Mouse (Mus musculus) cerebellum, adult 9-11 months (tissue): ENCODE measurements around the gene Spi1.

Source experiments
- DNase-seq: peaks from one replicate; pipeline ENCODE4 v3.0.0; 2022

Gene Spi1

GRCm38 (mm10) chr2:91130126-91130525 lies 47.9 kb downstream of the Spi1 start:
- no peak for DNase-seq

GRCm38 (mm10) chr2:91131251-91131650 lies 49.1 kb downstream of the Spi1 start:
- no peak for DNase-seq

GRCm38 (mm10) chr2:91132035-91132434 lies 49.8 kb downstream of the Spi1 start:
- DNase-seq = no peak

GRCm38 (mm10) chr2:91136513-91137412 lies 54.6 kb downstream of the Spi1 start:
- DNase-seq = peak; percentile 72

GRCm38 (mm10) chr2:91137481-91137880 lies 55.3 kb downstream of the Spi1 start:
- DNase-seq = peak; percentile 50

GRCm38 (mm10) chr2:91139311-91139710 lies 57.1 kb downstream of the Spi1 start:
- DNase-seq = no peak

GRCm38 (mm10) chr2:91139764-91140163 lies 57.6 kb downstream of the Spi1 start:
- DNase-seq = no peak

- DNase-seq = peak; percentile 25
These were observed 60.7 kb downstream of the Spi1 start for GRCm38 (mm10) chr2:91142920-91143319.

GRCm38 (mm10) chr2:91143401-91143800 lies 61.2 kb downstream of the Spi1 start:
- no peak for DNase-seq

- DNase-seq = no peak
These were observed 65.9 kb downstream of the Spi1 start for GRCm38 (mm10) chr2:91148101-91148500.

- no peak for DNase-seq
These were observed 69.1 kb downstream of the Spi1 start for GRCm38 (mm10) chr2:91151331-91151730.

GRCm38 (mm10) chr2:91152885-91153377 lies 70.7 kb downstream of the Spi1 start:
- no peak for DNase-seq

- no peak for DNase-seq
These were observed 71.9 kb downstream of the Spi1 start for GRCm38 (mm10) chr2:91154091-91154490.

GRCm38 (mm10) chr2:91157002-91157752 lies 75.0 kb downstream of the Spi1 start:
- DNase-seq = no peak

GRCm38 (mm10) chr2:91160591-91160990 lies 78.4 kb downstream of the Spi1 start:
- DNase-seq = no peak

- DNase-seq = no peak
These were observed 80.8 kb downstream of the Spi1 start for GRCm38 (mm10) chr2:91162952-91163351.

- no peak for DNase-seq
These were observed 81.3 kb downstream of the Spi1 start for GRCm38 (mm10) chr2:91163532-91163931.

GRCm38 (mm10) chr2:91164991-91165390 lies 82.8 kb downstream of the Spi1 start:
- DNase-seq = no peak
